Mouse (Mus musculus) retina, embryonic 14.5 days (tissue): ENCODE measurements at regions not wholly inside any gene's neighbourhood (a gene's known extent, or its start where the extent isn't known, plus 50 kb on each side); places are given as distances from the start of the nearest gene placed in this dataset.
A peak's percentile ranks its signal among the peaks of the same experiment; 100 is the strongest.

ENCODE experiments used
- DNase-seq: peaks from one replicate; pipeline ENCODE4 v3.0.0-alpha.2; 2015; ENCODE audit warnings: low spot score

DNA sequence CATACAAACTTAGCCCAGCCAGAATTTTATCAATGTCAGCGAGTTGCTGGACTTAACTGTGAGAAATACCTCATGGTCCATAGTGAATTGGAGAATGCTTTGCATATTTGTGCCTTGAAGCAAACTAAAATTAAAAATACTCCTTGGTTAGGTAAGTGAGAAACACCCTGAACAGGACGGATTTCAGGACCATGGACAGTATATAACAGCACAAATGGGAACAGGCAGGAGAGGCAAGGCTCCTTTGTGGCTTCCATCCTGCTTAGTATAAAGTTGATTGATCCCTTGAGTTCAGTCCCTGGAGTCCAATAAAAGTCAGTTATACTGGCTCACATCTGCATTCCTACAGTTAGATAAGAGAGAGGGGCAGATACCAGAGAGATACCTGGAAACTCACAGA, 53.9 kb upstream of the Bpifa3 start:
- DNase-seq: peak; percentile 49
